Mouse (Mus musculus) liver, postnatal 0 days (tissue): ENCODE measurements around the gene Usp31.

Experiments used
- CTCF ChIP-seq: sonication (generic); IDR thresholded peaks from 2 replicates; pipeline ENCODE4 v1.5.1; 2016; ENCODE audit warnings: antibody characterized with exemption, low read depth
- EP300 ChIP-seq: IDR thresholded peaks from 2 replicates; pipeline ENCODE4 v1.6.1; 2016; ENCODE audit warnings: antibody characterized with exemption, low read depth, mild to moderate bottlenecking

DNA sequence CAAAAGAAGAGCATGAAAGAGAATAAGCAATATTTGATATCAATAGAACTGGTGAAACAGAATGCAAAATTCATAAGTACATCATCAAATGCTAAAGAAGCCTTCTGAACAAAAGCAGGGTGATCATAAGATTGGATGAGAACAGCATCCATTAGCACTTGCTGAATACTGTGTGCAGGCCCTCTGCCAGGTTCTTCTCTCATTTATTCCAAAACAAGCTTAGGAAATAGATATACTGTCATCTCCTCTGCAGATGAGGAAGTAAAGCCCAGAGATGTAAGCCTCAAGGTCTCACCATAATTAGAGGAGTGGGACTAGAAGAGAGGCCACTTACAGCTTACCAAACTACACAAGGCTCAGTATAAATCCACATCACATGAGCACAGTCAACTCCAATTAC lies 7.8 kb downstream of the Usp31 start:
- TF ChIP-seq CTCF = no peak
- no peak for TF ChIP-seq EP300
